Mouse (Mus musculus) spleen, embryonic (tissue): ENCODE measurements around the gene Pgls.

Experiments used
- CTCF ChIA-PET: fragments of 350-600 bp; sonication (Branson Sonifier 250); formaldehyde crosslinking; loops from one replicate; lab custom pipeline; 2022; lab: Charles Lee

Pgls gene

DNA sequence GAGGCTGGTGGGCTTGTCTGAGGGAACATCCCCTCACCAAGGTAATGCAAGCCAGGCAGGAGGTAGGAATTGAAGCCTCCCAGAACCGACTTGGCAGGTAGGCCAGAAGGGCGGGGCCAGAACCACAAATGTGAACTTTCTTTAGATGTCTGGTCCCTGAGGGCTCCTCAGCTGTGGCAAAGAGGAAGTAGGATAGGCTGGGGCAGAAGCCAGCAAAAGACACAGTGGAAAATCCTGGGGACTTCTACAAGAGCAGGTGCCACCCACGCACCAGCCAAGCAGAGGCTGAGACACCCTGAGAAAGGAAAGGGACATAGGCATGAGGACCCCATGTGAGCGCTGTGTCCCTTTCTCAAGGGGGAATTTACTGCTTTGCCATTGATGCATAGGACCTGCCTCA, 4.8 kb downstream of the Pgls start:
- CTCF ChIA-PET, result interaction anchor here (0.8 kb wide), 1 partner anchor 74 kb away, joined by 3 read pairs; no protein-coding TSS in a partner anchor

DNA sequence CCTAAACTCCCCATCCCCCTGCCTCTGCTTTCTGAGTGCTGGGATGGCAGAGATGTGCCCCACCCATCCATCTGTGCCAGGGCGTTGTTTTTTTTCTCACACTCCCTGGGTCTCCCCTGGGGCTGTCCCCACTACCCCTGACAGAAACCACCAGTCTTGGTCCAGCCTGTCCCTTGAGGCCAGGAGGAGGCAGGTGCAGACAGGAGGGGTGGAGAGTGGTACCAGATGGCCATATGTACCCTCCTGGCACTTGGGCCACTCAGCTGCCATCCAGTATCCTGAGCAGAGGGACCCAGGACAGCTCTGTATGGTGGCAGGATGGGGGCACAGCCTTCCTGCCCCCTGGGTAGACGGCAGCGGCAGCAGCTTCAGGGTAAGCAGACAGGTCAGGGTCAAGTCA, 5.5 kb downstream of the Pgls start, which contains the start of gene Fam129c:
Fam129c (plus strand) TSS at position 198 of the 400 bp plus-strand sequence.
- CTCF ChIA-PET, result interaction anchor here (0.7 kb wide), 1 partner anchor 80 kb away, joined by 3 read pairs; no protein-coding TSS in a partner anchor

DNA sequence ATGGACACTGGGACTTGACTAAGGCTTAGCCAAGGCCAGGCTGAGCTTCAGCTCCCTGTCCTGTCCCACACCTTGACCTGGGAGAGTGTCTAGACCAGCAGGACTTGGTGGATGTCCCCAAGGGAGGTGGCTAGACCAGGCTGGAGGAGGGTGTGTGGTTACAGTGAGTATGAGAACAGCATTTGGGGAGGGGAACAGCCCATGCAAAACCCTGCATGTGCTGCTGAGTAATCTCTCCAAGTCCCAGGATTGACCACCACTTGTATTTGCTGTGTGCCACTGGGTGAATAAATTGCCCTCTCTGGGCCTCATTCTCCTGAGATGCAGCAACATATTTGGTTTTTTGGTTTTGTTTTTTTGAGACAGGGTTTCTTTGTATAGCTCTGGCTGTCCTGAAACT, 6.4 kb downstream of the Pgls start:
- CTCF ChIA-PET, result interaction anchor here (0.9 to 1.3 kb wide), 3 partner anchors 10 to 50 kb away, joined by 3 to 6 read pairs (median 4); no protein-coding TSS in a partner anchor

DNA sequence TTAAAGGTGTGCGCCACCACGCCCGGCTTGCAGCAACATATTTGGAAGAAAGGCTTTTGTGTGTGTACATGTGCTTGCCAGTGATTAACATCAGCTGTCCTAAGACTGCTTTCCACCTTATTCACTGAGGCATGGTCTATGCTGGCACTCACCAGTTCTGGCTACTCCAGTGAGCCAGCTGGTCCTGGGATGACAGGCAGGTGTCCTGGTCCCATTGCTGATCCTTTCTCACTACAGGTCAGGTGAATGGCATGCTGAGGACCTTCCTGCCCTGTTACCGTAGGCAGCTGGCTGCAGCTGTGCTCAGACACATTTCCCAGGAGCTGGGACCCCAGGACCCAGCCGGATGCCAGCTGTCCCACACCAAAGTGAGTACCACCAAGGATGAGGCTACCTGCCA, 6.9 kb downstream of the Pgls start:
- CTCF ChIA-PET, result interaction anchor here (0.9 to 1.3 kb wide), 3 partner anchors 10 to 51 kb away, joined by 3 to 6 read pairs (median 4); no protein-coding TSS in a partner anchor

DNA sequence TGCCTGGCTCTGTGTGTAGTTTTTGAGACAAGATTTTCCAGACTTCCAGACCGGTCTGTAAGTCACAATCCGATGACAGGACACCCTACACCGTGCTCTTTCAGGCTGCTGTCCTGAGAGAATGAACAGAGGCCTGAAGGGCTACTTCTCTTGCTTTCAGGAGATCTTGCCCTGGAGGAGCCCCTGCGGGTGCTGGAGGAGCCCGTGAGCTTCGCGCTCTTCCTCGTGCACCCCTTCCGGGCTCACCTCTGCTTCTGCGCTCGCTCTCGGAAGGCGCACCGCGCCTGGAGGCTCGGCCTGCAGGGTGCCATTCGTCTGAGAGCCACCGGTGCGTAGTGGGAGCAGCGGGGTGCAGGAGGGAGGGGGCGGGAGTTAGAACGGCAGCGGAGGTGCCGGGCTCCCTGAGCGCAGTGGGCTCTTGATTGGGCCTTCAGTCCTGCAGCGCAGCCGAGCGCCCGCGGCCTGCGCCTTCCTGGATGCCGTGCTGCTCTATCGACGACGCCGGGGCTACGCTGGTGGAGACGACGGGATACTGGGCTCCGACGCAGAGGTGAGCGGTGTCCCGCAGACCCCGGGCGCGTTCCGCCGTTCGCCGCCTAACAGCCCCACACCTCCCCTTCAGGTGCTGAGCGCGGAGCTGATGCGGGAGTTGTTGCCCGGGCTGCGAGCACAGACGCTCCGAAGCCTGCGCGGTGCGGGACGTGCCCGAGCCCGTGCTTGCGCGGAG, 10.1 kb downstream of the Pgls start:
- CTCF ChIA-PET, result interaction anchor here (0.8 kb wide), 1 partner anchor 11 kb away, joined by 3 read pairs; no protein-coding TSS in a partner anchor

DNA sequence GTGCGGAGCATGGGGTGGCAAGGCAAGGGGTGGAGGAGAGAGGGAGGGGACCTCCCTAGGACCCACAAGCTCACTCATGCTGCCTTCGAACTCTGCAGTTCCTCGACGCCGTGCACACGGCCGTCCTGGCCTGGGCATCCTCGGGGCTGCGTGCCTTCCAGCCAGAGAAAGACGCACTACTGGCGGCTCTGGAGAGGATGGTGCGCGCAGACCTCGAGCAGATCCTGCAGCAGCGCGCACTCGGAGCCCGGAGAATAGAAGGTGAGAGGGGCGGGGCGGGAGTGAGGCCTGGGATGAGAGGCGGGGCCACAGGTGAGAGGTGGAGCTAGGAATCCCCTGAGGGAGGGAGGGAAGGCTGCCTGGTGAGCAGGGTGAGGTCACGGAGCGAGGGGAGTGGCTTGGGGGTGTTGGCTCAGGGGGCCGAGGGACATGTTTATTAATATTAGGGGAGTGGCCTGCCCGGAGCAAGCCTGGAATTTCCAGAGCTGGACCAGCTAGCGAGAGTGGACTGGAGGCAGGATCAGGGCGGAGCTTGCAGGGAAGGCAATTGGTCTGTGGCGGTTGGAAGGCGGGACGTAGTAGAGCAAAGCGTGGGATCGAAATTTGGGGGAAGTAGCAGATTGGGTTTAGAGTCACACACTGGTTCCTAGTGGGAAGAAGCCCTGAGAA, 10.8 kb downstream of the Pgls start:
- CTCF ChIA-PET, result interaction anchor here (0.6 to 0.8 kb wide), 2 partner anchors 10 to 758 kb away, joined by 3 to 4 read pairs; no protein-coding TSS in a partner anchor

DNA sequence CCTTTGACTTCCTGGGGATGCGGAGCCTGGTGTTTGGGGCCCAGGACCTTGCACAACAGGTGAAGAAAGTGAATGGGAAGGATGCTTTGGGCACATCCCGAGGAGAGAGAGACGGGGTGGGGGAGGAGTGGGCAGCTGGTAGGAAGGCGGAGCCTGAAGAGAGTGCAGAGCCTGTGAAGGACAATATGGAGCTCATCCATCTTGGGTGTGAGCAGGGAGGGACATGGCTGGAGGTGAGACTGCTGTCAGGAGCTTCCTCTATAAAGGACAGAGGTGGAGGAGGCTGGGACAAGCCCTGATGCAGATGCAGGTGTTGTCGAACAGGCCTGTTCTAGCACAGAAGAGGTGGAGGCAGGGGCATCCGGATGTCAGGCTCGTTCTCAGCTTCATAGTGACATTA, 12.0 kb downstream of the Pgls start:
- CTCF ChIA-PET, result interaction anchor here (0.6 kb wide), 1 partner anchor 325 kb away, joined by 4 read pairs; no protein-coding TSS in a partner anchor

DNA sequence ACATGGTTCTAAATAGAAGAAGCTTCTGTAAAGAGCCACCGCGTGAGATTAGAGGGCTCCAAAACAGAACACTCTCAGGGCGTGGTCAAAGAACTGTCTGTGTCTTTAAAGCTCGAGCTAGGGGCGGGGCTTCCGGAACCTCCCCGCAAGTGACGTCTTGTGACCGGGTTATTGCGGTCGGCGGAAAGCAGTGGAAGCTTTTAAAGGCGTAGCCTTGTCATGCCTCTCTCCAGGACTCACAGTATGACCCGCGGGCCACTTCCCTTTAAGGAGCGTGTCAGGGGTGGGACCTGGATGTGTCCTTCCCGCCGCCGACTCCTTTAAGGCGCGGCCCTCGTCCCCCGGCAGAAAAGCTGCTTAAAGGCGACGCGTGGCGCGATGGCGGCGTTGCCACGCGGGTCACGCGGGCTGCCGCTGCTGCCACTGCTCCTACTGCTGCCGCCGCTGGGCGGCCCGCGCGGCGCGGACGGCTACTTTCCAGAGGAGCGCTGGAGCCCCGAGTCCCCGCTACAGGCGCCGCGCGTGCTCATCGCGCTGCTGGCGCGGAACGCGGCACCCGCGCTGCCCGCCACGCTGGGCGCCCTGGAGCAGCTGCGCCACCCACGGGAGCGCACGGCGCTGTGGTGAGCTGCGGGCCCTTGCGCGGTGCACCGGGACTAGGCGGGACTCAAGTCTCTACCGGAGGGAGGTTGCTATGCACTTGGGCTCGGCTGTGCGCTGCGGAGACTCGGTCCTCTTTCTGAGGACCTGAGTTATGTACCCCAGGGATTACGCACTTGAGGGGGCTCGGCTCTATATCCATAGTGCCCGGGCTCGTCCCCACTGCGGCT, 19.1 kb downstream of the Pgls start, which contains the start of gene Colgalt1:
Colgalt1 (plus strand) TSS at position 177 of the 830 bp plus-strand sequence.
- CTCF ChIA-PET, result interaction anchor here (1.9 kb wide), 1 partner anchor 12 kb away, joined by 4 read pairs; no protein-coding TSS in a partner anchor

DNA sequence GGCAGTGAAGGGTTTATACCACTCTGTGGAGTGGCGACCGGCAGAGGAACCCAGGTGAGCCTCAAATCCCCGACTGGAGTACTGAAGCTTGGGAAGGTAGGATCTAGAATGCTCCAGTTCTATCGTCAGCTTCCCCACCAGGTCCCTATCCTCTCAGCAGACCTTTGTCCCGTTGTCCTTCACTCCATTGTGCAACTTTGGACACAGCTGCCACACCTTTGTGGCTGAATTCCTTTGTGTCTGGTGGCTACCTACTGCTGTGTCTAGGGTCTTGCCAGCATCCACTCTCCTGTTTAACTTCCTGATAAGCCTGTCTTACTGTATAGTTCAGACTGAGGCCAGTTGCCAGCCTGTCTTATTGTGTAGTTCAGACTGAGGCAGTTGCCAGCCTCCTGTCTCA, 20.2 kb downstream of the Pgls start:
- CTCF ChIA-PET, result interaction anchor here (1.2 to 1.9 kb wide), 2 partner anchors 13 to 17 kb away, joined by 3 to 4 read pairs; no protein-coding TSS in a partner anchor

DNA sequence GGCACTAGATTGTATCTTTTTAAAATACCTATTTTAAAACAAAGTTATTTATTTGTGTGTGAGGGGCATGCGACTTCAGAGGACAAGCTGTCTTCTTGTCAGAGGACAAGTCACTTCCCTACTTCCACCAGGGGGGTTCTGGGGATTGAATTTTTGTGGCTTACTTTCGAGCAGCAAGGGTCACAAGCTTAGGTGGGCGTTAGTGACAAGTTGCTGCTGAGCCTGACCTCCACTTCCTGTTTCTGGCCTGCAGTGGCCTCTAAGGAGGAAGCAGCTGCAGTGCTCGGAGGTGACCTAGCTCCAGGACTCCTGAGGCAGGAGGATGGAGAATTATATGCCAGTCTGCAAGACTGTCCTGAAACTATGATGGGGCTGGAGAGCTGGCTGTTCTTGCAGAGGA, 21.4 kb downstream of the Pgls start:
- CTCF ChIA-PET, result interaction anchor here (0.6 to 1.5 kb wide), 3 partner anchors 11 to 54 kb away, joined by 3 to 7 read pairs (median 3); no protein-coding TSS in a partner anchor

DNA sequence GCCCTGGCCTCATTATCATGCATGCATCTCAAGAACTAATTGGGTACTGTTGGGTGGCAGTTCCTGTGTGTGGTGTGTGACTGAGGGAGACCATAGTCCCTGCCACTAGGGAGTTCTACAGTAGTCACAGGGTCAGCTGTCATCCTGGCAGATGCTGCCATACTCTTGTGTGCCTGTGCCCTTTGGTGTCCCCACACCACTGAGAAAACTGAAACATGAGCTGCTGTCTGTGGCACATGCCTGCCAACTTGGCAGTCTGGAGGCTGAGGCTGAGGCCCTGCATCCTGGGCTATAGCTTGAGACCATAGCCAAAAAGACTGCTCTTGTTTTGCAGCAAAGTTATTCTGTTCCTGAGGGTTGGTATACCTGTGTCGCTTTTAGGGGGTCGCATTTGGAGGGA, 27.8 kb downstream of the Pgls start:
- CTCF ChIA-PET, result no interaction called here

DNA sequence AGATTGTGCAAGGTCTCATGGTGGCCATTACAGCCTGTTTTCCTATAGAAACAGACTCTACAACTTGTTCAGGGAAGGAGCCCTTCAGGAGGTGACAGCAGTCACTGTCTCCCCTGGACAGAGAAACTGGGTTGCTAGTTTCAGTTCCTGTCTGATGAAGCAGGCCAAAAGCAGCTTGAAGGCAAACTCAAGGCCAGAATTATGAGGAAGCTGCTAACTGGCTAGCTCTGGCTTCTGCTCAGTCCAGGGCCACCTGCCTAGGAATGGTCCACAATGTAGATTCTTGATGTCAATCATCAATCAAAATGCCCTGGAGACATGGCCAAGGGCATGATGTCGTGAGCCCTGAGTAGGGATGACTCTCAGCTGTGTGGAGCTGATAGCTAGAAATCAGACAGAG, 33.1 kb downstream of the Pgls start:
- CTCF ChIA-PET, result no interaction called here

DNA sequence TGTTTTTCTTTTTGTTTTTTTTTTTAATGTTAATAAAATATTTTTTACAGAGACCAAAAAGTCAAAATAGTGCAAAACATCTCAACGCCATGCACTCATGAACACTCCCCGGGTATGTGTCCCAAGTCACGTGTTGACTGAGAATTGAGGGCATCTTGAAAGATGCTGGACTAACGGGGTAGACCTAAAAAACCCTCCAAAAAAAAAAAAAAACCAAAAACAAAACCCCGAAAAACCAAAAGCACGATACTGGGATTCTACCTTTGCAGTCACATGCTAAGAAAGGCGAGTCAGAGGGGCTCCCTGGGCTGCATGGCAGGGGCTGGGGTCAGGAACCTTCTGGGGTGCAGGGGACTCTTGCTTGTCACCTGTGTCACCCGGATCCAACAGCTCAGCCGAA, 34.8 kb downstream of the Pgls start:
- CTCF ChIA-PET, result interaction anchor here (0.7 kb wide), 3 partner anchors 9 to 282 kb away, joined by 3 to 14 read pairs (median 5); no protein-coding TSS in a partner anchor

DNA sequence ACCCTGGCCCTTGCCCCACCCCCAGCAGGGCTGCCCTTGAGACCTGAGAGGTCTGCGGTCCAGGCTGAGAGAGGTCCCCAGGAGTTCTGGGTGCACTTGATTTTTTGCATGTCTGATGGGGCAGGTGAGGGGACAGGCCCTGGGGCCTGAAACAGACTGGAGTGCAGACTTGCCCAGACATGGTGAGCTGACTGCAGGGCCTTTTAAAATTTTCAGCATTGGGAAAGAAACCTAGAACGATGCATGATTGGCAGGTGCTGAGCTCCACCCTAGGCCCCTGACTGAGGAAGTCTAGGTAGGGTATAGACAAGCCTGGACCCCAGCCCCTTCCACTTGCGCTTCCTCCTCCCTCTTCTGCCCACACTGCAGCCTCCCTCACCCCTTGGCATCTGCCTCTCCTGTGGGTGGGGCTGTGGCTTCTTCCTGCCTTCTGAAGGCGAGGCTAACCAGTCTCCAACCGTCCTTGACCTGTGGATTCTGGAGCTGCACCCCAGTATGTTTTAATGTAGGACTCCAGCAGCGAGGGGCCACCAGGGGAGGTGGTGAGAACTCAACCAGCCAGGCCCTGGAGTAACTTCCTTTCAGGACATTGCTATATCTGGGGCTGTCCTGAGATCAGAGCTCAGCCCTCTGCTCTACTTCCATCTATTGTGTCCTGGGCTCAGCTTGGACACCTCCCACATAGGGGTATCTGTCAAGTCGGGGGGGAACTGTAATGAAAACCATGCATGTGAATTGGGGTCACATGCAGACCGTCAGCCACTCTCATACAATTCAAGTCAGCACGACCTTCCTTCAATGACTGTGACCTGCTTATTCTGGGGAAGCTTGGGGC, 35.5 kb downstream of the Pgls start:
- CTCF ChIA-PET, result interaction anchor here (0.7 kb wide), 1 partner anchor 9 kb away, joined by 5 read pairs; no protein-coding TSS in a partner anchor

DNA sequence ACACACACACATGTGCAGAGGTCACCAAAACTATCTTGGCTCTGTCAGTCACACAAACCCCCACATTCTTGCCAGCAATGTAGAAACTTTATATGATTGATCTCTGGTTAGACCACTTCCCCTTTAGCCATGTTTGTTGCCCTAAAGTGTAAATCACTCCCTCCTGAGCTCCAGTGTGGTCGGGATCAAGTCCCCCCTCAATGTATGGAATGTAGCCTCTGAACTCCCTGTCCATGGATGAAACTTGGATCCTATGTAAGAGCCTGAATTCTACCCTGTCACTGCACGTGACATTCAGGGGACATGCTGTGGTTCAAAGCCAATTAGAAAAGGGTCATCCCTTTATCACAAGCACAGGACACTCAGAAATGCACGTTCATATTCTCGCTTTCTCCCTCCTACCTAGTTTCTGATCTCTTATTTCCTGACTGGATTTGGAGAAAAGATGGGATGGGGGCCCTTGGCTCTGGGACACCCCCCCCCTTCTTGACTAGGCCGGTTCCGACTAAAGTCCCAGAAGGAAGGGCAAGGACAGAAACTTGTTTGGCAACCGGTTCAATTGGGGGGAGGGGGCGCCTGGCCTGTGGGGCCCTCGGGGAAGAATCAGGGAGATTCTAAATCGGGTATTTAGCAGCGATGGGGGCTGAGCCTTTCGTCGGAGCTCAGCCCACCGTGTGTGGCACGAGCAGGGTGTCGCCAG, 36.6 kb downstream of the Pgls start:
- CTCF ChIA-PET, result interaction anchor here (0.7 to 1.6 kb wide), 6 partner anchors 10 to 82 kb away, joined by 3 to 5 read pairs (median 3); partner anchors contain the start of gene Slc27a1

DNA sequence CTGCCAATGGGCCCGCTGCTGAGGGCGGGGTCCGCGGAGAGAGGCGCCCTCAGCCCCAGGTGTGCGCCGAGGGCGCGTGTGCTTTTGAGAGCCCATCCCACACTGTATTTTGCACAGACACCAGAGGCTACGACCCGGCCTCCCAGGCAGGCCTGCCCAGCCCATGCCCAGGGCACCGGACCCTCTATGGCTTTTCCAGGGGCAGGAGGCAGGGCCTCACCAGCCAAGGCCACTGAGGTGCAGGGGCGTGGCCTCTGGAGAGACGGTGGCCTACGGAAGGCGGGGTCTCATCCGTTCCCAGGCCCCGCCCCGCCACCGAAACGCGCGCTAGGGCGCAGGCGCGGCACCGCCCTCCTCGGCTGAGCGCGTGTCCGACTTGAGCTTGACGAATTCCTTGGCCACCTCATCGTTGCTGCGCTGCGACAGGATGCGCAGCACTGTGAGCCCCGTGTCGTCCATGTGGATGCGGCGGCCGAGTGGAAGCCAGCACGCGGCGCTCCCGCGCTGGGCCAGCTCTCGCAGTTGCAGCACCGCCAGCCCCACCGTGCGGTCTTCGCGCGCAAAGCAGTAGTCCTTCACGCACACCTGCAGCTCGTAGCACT, 37.2 kb downstream of the Pgls start:
- CTCF ChIA-PET, result interaction anchor here (0.6 to 1.6 kb wide), 7 partner anchors 17 to 109 kb away, joined by 3 to 5 read pairs (median 3); partner anchors contain the start of gene Slc27a1

DNA sequence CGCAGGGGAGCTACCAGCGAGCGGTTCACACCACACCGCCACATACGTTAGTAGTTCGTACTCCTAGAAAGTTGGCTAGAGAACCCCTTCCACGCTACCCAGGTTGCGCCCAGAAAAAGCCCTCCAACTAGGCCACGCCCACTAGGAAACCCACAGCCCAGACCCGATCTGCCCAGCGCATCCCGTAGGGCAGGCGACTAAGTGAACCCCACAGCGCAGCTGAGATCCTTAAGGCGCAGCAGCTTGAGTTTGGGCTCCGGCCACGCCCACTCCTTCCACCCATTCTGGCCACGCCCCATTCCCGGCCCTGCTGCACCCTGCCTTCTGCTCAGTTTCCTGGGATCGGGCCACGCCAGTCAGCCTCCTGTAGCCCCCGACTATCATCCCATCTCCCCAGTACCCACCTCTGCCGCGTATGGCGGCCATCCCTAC, 37.8 kb downstream of the Pgls start:
- CTCF ChIA-PET, result interaction anchor here (0.6 to 1.6 kb wide), 6 partner anchors 18 to 110 kb away, joined by 3 to 5 read pairs (median 3); partner anchors contain the start of gene Slc27a1

DNA sequence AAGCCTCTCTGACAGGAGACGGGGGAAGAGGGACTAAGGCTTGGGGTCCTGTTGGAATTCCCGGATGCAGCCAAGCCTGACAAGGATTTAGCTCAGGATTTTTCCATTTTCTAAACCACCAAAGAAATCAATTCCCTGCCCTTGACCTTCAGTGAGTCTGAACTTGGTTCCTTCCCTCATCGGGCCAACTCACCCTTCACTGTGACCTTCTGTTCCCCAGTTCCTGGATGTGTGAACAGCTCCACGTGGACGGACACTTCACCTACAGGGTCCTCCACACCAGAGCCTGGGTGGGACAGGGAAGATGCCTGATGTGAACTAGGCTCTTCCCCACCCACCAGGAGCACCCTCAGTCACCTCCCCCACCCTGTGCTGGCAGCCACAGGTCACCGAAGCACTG, 38.8 kb downstream of the Pgls start:
- CTCF ChIA-PET, result interaction anchor here (1.1 kb wide), 1 partner anchor 68 kb away, joined by 3 read pairs; no protein-coding TSS in a partner anchor
